Mouse (Mus musculus): ENCODE results near the gene Fosl2.

GRCm38 (mm10) chr5:32127226-32127625 lies 8.4 kb upstream of the Fosl2 start:
- TF ChIP-seq CTCF (IDR thresholded peaks at IDR 0.05; ENCODE audit: borderline replicate concordance, insufficient read depth, low read length) (no peak), POLR2A (IDR thresholded peaks at IDR 0.05; ENCODE audit: low read depth, low read length) (no peak)
